Mouse (Mus musculus) CH12.LX (cell line): ENCODE data around the gene Slc16a5. TPM values are rescaled to one million over a fixed set of nuclear protein-coding genes. Genes with fewer than 3 reads are reported as not detected.
A peak's percentile ranks its signal among the peaks of the same experiment; 100 is the strongest.

Experiments
- DNase-seq: peaks from one replicate; pipeline ENCODE4 v3.0.0-alpha.2; 2013; ENCODE audit errors: extremely low read depth
- H3K27ac ChIP-seq: 2 replicates; pipeline ENCODE4 v1.5.1; 2012; ENCODE audit warnings: low read depth, mild to moderate bottlenecking, control low read depth, moderate library complexity; ENCODE audit not compliant: insufficient read depth
- H3K27me3 ChIP-seq: replicated peaks from 2 replicates; pipeline ENCODE3; 2012; ENCODE audit warnings: inconsistent platforms
- H3K36me3 ChIP-seq, 2 experiments: replicated peaks in 1 of 2; 2 replicates each; pipeline versions ENCODE3 to v1.6.1; 2012; ENCODE audit warnings: inconsistent platforms in 1 of 2, low read length in 1 of 2, mild to moderate bottlenecking in 1 of 2, mixed read lengths in 1 of 2, moderate library complexity in 1 of 2; ENCODE audit not compliant: control insufficient read depth in 1 of 2, insufficient read depth in 1 of 2
- H3K4me1 ChIP-seq, 2 experiments: 2 replicates each; pipeline ENCODE4 v1.6.1; 2012; ENCODE audit warnings: inconsistent platforms in 1 of 2, moderate library complexity in 1 of 2; ENCODE audit not compliant: insufficient read depth in 2 of 2, control insufficient read depth in 1 of 2
- H3K4me2 ChIP-seq: 2 replicates; pipeline ENCODE4 v1.6.1; 2012; ENCODE audit warnings: low read depth, mild to moderate bottlenecking, control low read depth; ENCODE audit not compliant: poor library complexity, insufficient read depth, severe bottlenecking
- H3K4me3 ChIP-seq, 3 experiments: fragments of 150-350 bp in 1 of 3; sonication (generic) in 1 of 3; replicated peaks in 1 of 3; 2 replicates each; pipeline versions ENCODE3 to v1.5.1; 2011 to 2012; ENCODE audit warnings: low read depth in 2 of 3, low read length in 2 of 3, mild to moderate bottlenecking in 2 of 3, moderate library complexity in 2 of 3, control low read depth in 1 of 3, improper control_type of control experiment in 1 of 3, inconsistent platforms in 1 of 3, mixed read lengths in 1 of 3; ENCODE audit not compliant: poor library complexity in 1 of 3
- H3K79me2 ChIP-seq: replicated peaks from 2 replicates; pipeline ENCODE4 v1.6.1; 2012; ENCODE audit warnings: mild to moderate bottlenecking, moderate library complexity; ENCODE audit not compliant: control insufficient read depth, poor library complexity, insufficient read depth, severe bottlenecking; ENCODE audit errors: extremely low read depth
- H3K9ac ChIP-seq: 2 replicates; pipeline ENCODE4 v1.6.1; 2012; ENCODE audit warnings: low read depth, mild to moderate bottlenecking, control low read depth, moderate library complexity; ENCODE audit not compliant: insufficient read depth
- H3K9me3 ChIP-seq: replicated peaks from 2 replicates; pipeline ENCODE3; 2012; ENCODE audit warnings: low read length, inconsistent platforms, mixed read lengths
- BHLHE40 ChIP-seq: IDR thresholded peaks from 2 replicates; pipeline ENCODE4 v1.6.1; 2011; ENCODE audit warnings: mild to moderate bottlenecking, low read depth, low read length, improper control_type of control experiment
- CHD1 ChIP-seq: IDR thresholded peaks from 2 replicates; pipeline ENCODE4 v1.6.1; 2012; ENCODE audit warnings: low read depth, low read length, improper control_type of control experiment, inconsistent platforms
- CHD2 ChIP-seq: IDR thresholded peaks from 2 replicates; pipeline ENCODE4 v1.6.1; 2011; ENCODE audit warnings: low read length, improper control_type of control experiment
- ELF1 ChIP-seq: IDR thresholded peaks from 2 replicates; pipeline ENCODE4 v1.6.1; 2014; ENCODE audit warnings: low read depth, mild to moderate bottlenecking, inconsistent platforms, low read length, improper control_type of control experiment
- EP300 ChIP-seq: IDR thresholded peaks from 2 replicates; pipeline ENCODE4 v1.6.1; 2011; ENCODE audit warnings: low read length, improper control_type of control experiment
- ETS1 ChIP-seq: conservative IDR thresholded peaks from 2 replicates; pipeline ENCODE4 v1.6.1; 2012; ENCODE audit warnings: low read depth, mild to moderate bottlenecking, inconsistent platforms, low read length, improper control_type of control experiment, moderate library complexity
- GABPA ChIP-seq: IDR thresholded peaks from 2 replicates; pipeline ENCODE4 v1.6.1; 2012; ENCODE audit warnings: low read depth, low read length, improper control_type of control experiment, inconsistent platforms; ENCODE audit not compliant: insufficient replicate concordance
- IRF4 ChIP-seq: IDR thresholded peaks from 2 replicates; pipeline ENCODE4 v1.6.1; 2014; ENCODE audit warnings: low read depth, mild to moderate bottlenecking, inconsistent platforms, low read length, improper control_type of control experiment
- KAT2A ChIP-seq: IDR thresholded peaks from 2 replicates; pipeline ENCODE4 v1.6.1; 2012; ENCODE audit warnings: low read length, improper control_type of control experiment, inconsistent platforms; ENCODE audit not compliant: insufficient replicate concordance
- MAX ChIP-seq: IDR thresholded peaks from 2 replicates; pipeline ENCODE4 v1.6.1; 2011; ENCODE audit warnings: low read length, improper control_type of control experiment
- MEF2A ChIP-seq: IDR thresholded peaks from 2 replicates; pipeline ENCODE4 v1.6.1; 2014; ENCODE audit warnings: low read depth, mild to moderate bottlenecking, inconsistent platforms, low read length, improper control_type of control experiment, borderline replicate concordance
- NELFE ChIP-seq: IDR thresholded peaks from 2 replicates; pipeline ENCODE4 v1.6.1; 2011; ENCODE audit warnings: low read depth, low read length, improper control_type of control experiment
- POLR2A ChIP-seq: IDR thresholded peaks from 2 replicates; pipeline ENCODE4 v1.6.1; 2011; ENCODE audit warnings: low read depth, mild to moderate bottlenecking, improper control_type of control experiment, low read length
- RAD21 ChIP-seq: IDR thresholded peaks from 2 replicates; pipeline ENCODE4 v1.6.1; 2011; ENCODE audit warnings: low read depth, mild to moderate bottlenecking, low read length, improper control_type of control experiment, moderate library complexity
- RCOR1 ChIP-seq: conservative IDR thresholded peaks from 2 replicates; pipeline ENCODE4 v1.6.1; 2012; ENCODE audit warnings: low read depth, mild to moderate bottlenecking, inconsistent platforms, low read length, improper control_type of control experiment
- SMC3 ChIP-seq: IDR thresholded peaks from 2 replicates; pipeline ENCODE4 v1.6.1; 2011; ENCODE audit warnings: low read depth, low read length, improper control_type of control experiment
- USF2 ChIP-seq: conservative IDR thresholded peaks from 2 replicates; pipeline ENCODE4 v1.6.1; 2011; ENCODE audit warnings: low read depth, low read length, improper control_type of control experiment
- ZC3H11A ChIP-seq: IDR thresholded peaks from 2 replicates; pipeline ENCODE4 v1.6.1; 2012; ENCODE audit warnings: low read depth, mild to moderate bottlenecking, inconsistent platforms, low read length, improper control_type of control experiment
- ZKSCAN1 ChIP-seq: IDR thresholded peaks from 2 replicates; pipeline ENCODE4 v1.6.1; 2012; ENCODE audit warnings: low read depth, inconsistent platforms, low read length, improper control_type of control experiment, borderline replicate concordance
- ZNF384 ChIP-seq: IDR thresholded peaks from 2 replicates; pipeline ENCODE4 v1.6.1; 2012; ENCODE audit warnings: low read depth, low read length, improper control_type of control experiment, inconsistent platforms
- dilution Hi-C: fragments of 300-500 bp; cut with MboI; formaldehyde crosslinking; loops from 2 replicates; pipeline ENCODE4 v1.14.3; 2020; ENCODE audit warnings: low sequenced_read_pairs; ENCODE audit not compliant: extremely low pct_unique_long_range_greater_than_20kb, extremely low pct_ligation_motif_present
- in situ Hi-C: fragments of 300-500 bp; cut with MboI; formaldehyde crosslinking; loops from 3 replicates; pipeline ENCODE4 v1.14.3; 2019; ENCODE audit warnings: low sequenced_read_pairs, low pct_ligation_motif_present, low pct_unique_long_range_greater_than_20kb, mixed read lengths
- polyA plus RNA-seq: library from polyadenylated mRNA; unstranded; fragments of >175 nt; gene quantifications from 2 replicates; pipeline ENCODE4 v1.2.1, GENCODE M21; 2012; ENCODE audit warnings: low read depth; ENCODE audit not compliant: insufficient read length
- total RNA-seq, 2 experiments: library from RNA; depleted of rRNA; stranded (reverse); fragments of 300-350 nt in 1 of 2; fragments of >200 nt in 1 of 2; gene quantifications; 2 replicates each; pipeline ENCODE4 v1.2.3; 2012 to 2014

The Slc16a5 gene
- total and polyA plus RNA-seq, 3 experiments, result 0.51 to 0.71 TPM; not detected in 1

GRCm38 (mm10) chr11:115514238-115514663, 52.0 kb downstream of the Slc16a5 start, which contains the start of gene Jpt1 (continued):
- no peak for TF ChIP-seq ZKSCAN1
- TF ChIP-seq ZNF384, result no peak
- peak; percentile 70; the same call in 1 of the 2 replicates for TF ChIP-seq KAT2A
- TF ChIP-seq NELFE, result peak; percentile 100
- TF ChIP-seq BHLHE40, result no peak; the same call in 1 of the 2 replicates
- no peak for TF ChIP-seq RAD21
- TF ChIP-seq USF2, result no peak
- TF ChIP-seq MEF2A, result peak; percentile 58; the same call in 1 of the 2 replicates
- peak; percentile 85 for TF ChIP-seq ELF1

- Histone ChIP-seq H3K4me1 (peaks cover 20 to 63% of the 10 kb centered on the region in 2 experiments), H3K36me3 (peaks cover 0 to 12% of the 10 kb centered on the region in 2 experiments), H3K9me3 (no peaks in the 10 kb centered on the region), H3K79me2 (peaks cover 41% of the 10 kb centered on the region), H3K4me2 (no peak overlapping the region; the same call in 1 of the 2 replicates), H3K27ac (no peak overlapping the region), H3K4me3 (no peak overlapping the region), H3K27me3 (no peaks in the 10 kb centered on the region), H3K9ac (no peak overlapping the region; the same call in 1 of the 2 replicates)
- in situ Hi-C loops, result no loop called here
- dilution Hi-C loops, result no loop called here
- no peak for DNase-seq
- TF ChIP-seq ZC3H11A (no peak), CHD1 (0 out of 2 replicates have a peak, but pooled peaks have one; percentile 15)
These were observed 52.7 kb downstream of the Slc16a5 start for GRCm38 (mm10) chr11:115515021-115515420.

DNA sequence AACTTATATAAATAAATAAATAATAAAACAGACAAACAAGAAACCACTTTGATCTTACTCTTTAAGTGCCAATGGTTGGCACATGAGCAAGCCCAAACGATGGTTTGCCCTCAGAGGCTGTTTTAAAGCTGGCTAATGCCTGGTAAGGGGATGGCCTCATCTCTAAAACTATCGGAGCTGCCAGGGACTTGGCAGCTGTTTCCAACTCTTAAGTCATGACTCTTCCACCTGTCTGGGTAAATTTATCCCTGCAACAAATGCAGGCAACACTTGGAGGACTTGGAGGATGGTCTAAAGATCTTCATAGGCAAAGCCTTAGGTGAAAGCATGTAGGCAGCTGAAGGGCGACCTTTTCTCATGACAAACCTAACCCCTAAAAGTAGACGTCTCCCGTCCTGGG, 54.7 kb downstream of the Slc16a5 start:
- peaks cover 9 to 51% of the 10 kb centered on the region in 2 experiments for H3K4me1 ChIP-seq
- dilution Hi-C loops, result no loop called here
- peaks cover 0 to 6% of the 10 kb centered on the region in 2 experiments for H3K36me3 ChIP-seq
- no peak overlapping the region for H3K4me3 ChIP-seq
- no peak overlapping the region for H3K4me2 ChIP-seq
- no peaks in the 10 kb centered on the region for H3K9me3 ChIP-seq
- H3K9ac ChIP-seq, result no peak overlapping the region
- in situ Hi-C loops, result no loop called here
- no peak for DNase-seq
- peaks cover 22% of the 10 kb centered on the region for H3K79me2 ChIP-seq
- TF ChIP-seq KAT2A, result no peak
- TF ChIP-seq SMC3, result no peak
- no peak for TF ChIP-seq NELFE
- TF ChIP-seq GABPA, result no peak
- TF ChIP-seq RCOR1, result no peak
- no peak for TF ChIP-seq POLR2A
- no peak for TF ChIP-seq MAX
- TF ChIP-seq CHD1, result no peak
- no peak for TF ChIP-seq ZKSCAN1
- TF ChIP-seq IRF4, result no peak
- TF ChIP-seq ETS1, result no peak
- no peak for TF ChIP-seq RAD21
- no peak for TF ChIP-seq CHD2
- TF ChIP-seq EP300, result no peak
- no peaks in the 10 kb centered on the region for H3K27me3 ChIP-seq
- H3K27ac ChIP-seq, result no peak overlapping the region
